Mouse (Mus musculus) brain, embryonic 14.5 days (tissue): ENCODE data around the gene Ccl2.

Source experiments
- CTCF ChIP-seq: fragments of 200-500 bp; IDR thresholded peaks from 2 replicates; pipeline ENCODE4 v1.5.1; 2012; ENCODE audit warnings: inconsistent platforms, mild to moderate bottlenecking, moderate library complexity, borderline replicate concordance; ENCODE audit not compliant: insufficient read depth, insufficient read length; ENCODE audit errors: extremely low read depth
- POLR2A ChIP-seq: fragments of 200-500 bp; IDR thresholded peaks from 2 replicates; pipeline ENCODE4 v1.6.1; 2012; ENCODE audit warnings: mild to moderate bottlenecking, inconsistent platforms, borderline replicate concordance; ENCODE audit not compliant: poor library complexity, insufficient read depth, insufficient read length, severe bottlenecking; ENCODE audit errors: extremely low read depth

- TF ChIP-seq CTCF: no peak
- TF ChIP-seq POLR2A: no peak
Measured at GRCm38 (mm10) chr11:82038535-82038934, 3.2 kb downstream of the Ccl2 start, which contains the start of gene Gm17268.
